Mouse (Mus musculus): ENCODE data around the gene Nfyc.

DNA sequence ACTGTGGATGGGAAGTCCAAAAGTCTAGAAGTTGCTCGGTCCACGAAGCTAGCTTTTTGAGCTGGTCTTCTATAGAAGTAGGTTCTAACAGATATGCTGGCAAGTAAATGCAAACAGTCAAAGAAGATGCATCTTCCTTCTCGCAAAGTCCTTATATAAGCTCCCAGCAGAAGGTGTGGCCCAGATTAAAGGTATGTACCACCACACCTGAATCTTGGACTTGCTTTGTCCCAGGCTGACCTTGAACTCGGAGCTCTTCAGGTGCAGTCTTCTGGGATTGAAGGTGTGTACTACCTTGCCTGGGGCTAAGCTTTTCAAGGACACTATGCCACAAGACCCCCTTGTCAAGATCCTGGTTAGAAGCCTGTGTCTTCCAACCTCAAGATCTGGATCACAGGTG lies at the start of gene Nfyc:
- TF ChIP-seq CTCF (IDR thresholded peaks at IDR 0.05; ENCODE audit: borderline replicate concordance, insufficient read depth, low read depth, low read length) (no peak), POLR2A (IDR thresholded peaks at IDR 0.05; ENCODE audit: borderline replicate concordance, insufficient read depth, low read length) (no peak)
